Mouse (Mus musculus) fibroblast of lung, adult 2 months (primary cell): ENCODE results near the gene Rnf214.
A peak's percentile ranks its signal among the peaks of the same experiment; 100 is the strongest.

ENCODE experiments used
- DNase-seq: peaks from one replicate; pipeline ENCODE4 v3.0.0-alpha.2; 2011; ENCODE audit warnings: low read depth

Gene Rnf214

DNA sequence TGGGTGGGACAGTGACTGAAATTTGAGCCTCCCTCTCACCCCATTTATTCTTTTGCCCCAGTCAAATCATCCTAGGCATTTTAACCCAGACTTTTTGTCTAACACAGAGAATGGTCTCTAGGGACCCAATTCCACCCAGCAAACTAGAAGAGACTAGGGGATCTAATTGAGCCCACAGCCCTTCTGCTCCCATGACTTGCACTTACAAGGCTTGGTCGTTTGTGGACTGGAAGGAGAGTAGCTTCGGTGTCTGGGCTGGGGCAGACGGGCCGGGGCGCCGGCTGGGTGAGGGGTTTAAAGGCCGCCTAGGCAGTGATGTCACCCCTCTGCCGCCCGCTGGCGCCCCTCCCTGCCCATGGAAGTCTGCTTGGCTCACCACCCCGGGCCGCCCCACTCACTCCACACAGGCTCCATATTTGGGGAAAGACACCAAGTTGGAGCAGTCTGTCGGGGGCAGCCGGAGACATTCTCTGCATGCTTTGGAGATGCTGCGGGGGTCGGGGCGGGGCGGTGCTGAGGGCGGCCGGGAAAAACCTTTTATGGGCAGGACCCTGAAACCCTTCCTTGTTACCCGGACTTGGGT, 29.0 kb upstream of the Rnf214 start, which contains the start of gene Tagln:
Gene Tagln, minus strand, starts transcription at position 431 of the 583 bp plus-strand sequence.
- no peak for DNase-seq

DNA sequence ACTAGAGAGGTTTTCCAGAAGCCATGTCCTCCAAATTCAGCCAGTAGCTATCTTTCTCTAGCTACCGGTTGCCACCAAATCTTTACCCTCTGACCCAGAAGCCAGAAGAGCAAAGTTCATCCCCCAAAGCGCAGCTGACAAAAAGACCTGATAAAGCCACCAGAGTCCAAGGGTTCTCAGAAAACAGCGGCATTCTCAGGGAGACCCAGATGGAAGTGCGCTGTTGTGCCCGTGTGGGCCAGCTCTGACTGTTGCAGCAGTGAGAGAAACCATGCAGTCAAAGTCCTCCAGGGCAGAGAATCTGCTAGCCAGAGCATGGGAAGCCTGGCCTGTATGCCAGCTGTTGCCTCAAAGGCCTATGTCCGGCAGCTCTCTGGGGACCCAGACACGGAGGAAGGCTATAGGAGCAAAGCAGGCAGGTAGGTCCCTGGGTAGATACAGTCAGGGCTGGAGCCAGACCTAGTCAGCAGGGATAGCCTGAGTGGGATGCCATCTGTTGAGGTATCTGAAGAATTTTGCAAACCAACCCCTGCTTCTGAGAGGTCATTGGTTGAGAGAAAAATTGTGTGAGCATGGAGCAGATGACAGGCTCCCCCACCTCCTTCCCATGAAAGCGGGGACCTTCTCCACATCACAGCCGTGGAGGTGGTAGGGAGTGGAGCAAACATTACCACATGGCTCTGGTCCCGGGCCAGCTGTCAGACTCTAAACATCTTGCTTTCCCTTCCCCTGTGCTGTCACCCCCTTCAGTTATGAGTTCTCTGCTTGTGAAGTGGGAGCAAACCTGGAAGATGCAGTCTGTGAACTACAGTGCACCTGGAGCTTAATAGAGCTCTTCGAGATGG, 26.1 kb upstream of the Rnf214 start:
- no peak for DNase-seq

DNA sequence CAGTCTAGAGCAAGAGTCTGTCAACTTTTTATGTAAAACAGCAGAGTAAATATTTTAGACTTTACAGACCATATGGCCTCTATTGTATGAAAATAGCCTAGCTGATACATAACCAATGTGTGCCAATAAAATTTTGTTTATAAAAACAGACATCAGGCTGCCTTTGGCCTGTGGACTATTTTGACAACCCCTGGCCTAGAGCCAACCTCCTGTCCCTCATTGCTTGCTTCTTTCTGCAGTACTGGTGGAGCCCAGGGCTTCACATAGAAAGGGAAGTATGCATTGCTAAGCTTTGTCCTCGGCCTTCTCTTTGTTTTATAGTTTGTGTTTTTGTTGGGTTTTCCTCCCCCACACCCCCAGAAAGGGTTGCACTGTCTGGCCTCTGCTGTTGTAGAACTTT, 25.2 kb upstream of the Rnf214 start:
- no peak for DNase-seq

DNA sequence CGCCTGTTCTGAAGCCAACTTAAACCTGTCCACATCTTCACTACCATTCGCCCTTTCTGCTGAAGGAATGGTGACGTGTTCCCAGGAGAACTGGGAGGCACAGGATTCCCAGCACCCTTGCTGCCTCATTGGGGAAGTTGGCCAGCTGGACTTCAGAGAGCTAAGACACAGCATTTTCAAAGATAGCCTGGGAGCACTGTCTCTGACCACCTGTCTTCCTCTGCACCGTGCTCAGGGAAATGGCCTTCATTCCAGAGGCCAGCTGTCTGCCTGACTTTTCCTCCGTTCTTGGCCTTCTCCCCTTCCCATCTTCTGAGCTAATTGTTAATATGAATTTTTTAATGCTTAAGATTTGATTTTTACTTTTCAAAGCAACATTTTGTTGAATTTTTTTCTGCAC, 22.6 kb upstream of the Rnf214 start:
- DNase-seq, result no peak

DNA sequence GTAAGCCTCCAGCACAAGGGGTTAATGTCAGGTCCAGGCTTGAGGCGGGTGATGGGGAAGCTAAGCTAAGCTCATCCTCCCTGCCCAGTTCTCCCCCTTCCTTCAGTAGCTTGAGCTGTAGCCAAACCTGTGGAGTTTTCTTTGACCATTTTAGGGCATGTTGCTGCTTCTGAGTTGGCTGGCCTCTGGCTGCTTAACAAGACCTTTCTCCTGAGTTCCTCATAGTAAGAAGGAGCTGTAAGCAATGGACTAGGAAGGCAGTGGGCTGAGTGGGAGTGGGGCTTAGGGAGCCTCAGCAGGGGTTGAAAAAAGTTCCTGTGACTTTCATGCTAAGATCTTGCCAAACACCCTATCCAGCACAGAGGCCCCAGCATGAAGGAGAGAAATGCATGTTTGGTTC, 13.2 kb upstream of the Rnf214 start:
- no peak for DNase-seq

DNA sequence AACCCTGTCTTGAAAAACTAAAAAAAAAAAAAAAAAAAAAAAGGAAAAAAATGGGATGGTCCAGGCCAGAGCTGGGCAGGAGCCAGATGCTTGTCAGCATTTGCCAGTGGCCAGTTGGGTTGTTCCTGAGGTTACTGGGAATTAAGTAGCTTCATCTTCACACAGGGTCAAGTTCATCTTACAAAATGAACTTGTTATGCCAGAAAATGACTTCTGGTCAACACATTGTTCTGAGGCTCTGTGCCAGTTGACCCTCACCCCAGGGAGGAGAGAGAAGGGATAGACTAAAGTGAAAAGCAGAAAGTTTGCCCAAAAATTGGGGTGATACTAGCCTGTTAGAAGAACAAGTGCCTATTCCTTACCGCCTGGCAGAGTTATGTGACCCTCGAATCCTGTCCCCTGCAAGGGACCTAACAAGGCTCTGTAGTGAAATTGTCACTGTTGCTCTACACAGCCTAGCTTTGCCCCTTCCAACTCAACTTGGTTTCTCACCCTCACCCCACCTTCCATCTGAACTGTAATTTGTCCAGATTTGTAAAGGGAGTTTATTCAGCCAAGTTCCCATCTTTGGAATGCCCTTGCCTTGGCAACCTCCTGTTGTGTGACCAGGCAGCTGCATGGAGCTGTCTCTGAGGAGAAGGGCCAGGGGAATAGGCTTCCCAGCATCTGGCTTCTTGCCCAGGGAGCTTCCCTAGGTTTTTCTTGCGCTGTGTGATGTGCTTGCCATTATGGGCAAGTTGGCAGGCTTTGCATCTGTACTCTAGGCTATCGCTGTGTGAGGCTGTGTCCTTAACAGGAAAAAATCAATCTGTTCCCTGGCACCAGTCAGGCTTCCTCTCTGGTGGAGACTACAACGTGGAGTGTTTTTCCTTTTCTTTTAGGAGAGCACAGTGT, 10.6 kb upstream of the Rnf214 start:
- no peak for DNase-seq

DNA sequence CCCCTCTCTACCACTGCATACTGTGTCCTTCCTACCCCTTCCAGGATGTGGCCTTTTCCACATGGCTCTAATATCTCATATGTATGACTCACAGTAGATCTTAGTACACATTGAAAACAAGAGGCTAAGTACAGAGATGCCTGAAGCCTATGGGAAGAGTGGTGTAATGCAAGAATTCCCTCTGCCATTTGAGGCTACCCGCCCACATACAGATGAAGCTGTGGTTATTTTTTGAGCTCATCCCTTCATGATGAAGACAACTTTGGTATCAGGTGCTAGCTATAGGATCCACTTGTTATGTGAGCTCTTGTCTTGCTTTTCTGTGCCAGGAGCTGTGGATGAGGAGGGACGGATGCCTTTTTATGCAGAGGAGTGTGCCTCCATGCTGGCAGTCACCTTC, 8.9 kb upstream of the Rnf214 start:
- DNase-seq, result no peak

DNA sequence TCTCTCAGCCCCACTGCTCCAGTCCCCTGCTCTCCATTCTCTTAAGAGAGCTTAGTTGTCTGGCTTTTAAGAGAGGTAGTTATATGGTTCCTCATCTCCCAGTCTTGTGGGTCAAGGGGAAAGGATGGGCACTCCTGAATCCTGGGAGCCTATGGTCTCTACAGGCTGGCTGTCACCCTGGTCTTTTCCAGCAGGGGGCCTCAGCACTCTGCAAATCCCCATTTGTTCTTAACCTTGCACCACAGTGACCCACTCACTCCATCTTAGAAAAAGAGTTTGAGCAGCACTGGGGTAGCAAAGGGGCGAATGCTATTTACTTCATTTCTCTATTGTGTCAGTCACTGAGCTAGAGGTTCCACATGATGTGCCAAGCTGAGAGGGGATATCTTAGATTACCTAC, 5.0 kb upstream of the Rnf214 start:
- DNase-seq, result no peak

DNA sequence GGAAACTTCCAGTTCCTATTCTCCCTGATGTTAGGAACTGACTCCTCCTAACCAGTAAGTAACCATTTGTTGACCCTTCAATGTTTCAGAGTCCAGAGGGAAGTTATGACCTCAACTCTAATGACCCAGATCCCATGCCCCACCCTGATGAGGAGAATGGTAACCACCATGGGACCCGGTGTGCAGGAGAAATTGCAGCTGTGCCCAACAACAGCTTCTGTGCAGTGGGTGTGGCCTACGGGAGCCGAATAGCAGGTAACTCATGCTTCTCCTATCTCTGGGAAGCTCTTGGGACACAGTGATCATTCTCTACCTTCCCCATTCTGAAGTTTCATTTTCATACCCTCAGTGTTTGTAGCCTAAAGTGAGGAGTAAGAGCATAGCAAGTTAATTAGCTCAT, 4.3 kb upstream of the Rnf214 start:
- DNase-seq, result no peak

DNA sequence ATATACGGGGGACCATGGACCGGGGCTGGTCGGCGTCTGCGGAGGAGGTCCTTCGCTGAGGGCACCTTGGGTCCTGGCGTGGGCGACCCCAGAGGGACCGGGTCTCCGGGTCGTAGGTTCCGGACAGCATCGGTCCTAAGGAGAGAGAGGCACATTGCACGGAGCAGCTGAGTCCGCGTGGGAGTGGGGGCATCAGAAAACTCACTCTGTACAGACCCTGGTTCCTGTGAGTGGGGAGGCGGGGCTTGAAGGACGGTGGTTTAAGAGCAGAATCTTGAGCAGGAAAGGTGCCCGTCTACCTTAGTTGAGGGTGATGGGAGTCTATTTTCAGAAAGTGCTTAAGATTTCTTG, 342 bp upstream of the Rnf214 start:
- no peak for DNase-seq

DNA sequence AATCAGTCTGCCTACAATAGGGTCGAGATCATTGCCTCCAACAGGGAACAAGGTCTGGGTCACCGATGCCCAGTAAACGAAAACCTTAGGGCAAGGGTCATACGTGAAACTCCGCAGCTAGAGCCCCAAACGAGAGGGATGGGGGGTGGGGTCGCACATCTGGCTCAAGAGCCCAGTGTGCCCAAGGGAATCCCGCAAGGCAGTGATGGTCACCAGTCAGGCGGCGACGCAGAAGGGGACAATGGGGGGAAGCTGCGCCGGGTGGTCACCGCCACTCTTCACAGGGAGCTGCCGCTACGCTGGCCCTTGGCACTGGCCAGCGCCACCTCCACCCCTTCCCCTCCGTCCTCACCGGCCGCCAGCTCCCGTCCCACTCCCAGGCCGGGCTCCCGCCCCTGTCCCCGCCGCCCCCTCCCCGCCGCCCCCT, 887 bp downstream of the Rnf214 start:
- no peak for DNase-seq

DNA sequence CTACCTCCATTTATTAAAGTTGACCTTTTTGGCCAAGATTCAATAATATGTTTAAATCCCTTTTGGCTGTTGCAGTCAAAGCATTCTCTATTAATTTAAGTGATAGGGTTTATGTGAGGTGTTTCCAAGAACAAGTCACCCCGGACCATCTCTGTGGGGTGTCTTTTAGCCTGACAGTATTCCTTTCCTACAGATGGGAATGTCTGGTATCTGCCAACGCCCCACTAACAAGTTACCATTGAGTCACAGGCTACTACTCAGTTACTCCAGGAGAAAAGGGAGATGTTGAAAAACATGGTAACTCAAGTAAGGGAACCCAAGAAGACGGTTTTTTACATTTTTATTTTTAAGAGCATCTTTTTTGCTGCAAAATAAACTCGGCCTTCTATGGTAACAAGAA, 1.5 kb downstream of the Rnf214 start:
- no peak for DNase-seq

DNA sequence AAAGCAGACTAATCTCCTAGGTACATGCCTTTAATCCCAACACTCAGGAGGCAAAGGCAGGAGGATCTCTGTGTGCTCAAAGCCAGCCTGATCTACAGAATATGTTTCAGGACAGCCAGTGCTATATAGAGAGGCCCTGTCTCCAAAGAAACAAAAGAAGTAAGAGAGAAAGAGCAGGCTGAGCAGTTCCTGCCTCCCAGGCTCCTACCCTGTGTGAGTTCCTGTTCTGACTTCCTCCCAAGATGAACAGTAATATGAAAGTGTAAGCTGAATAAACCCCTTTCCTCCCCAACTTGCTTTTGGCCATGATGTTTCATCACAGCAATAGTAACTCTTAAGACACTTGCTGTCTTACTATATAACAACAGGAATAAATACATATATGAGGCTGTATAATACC, 13.0 kb downstream of the Rnf214 start:
- DNase-seq, result no peak

DNA sequence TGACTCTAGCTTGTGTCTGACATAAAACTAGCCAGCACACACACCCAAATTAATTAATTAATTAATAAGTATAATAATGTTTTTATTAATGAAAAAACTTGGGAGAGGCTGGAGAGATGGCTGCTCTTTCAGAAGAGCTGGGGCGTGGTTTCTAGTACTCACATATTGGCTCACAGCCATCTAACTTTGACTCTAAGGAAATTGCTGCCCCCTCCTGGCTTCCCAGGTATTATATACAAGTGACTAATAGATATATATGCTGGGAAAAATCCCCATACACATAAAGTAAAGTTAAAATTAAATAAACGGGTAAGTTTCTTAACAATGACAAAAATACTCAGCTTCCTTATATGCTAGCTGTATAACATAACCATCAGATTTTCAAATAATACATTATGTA, 28.8 kb downstream of the Rnf214 start:
- peak; percentile 38 for DNase-seq

DNA sequence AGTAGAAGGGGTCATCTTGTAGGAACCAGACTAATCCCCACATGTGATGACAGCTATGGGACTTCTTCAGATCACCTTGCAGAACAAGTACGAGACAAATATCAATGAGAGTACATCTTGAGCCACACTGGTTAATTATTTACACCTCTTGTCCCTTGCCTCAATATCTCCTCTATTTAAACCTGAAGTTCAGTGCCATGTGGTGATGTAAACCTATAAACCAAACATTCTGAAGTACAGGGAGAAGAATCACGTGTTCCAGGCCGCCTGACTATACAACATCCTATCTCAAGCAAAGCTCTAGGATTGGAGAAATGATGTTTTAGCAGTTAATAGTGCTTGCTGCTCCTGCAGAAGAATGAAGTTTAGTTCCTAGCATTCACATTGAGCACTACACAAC, 36.4 kb downstream of the Rnf214 start:
- no peak for DNase-seq

DNA sequence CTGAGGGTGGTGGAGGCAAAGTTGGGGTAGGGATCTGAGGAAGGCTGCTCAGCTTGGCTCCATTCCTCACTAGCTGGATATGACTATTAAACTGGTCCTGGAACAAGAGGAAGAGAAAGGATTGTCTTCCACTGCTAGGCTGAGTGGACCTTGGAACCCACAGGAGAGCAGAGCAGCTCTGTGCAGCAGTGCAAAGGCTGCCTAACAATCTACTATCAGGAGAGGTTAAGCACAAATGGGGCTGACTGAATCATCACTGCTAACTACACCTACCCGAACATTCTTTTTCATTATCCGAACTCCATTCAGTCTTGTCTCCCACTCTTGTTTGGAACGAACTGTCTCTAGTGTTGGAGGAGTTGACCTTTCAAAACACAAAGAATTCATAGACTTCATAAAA, 37.5 kb downstream of the Rnf214 start:
- no peak for DNase-seq

DNA sequence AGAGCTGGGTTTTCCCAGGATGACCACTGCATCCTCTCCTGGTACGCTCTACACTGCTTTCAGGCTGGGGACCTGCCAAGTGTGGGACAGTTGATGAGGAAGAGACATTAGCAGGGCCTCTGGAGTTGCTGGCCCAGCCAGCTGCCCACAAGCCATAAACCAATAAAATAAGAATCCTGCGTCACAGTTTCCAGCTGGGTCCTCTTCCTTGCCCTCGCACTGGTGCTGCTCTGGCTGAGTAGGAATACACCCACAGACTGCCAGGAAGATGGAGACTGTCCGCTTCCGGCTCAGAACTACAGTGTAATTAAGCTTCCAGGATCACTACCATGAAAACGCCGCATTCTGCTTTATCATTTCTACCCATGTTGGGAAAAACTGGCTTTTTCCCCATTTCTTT, 44.9 kb downstream of the Rnf214 start:
- DNase-seq, result no peak

DNA sequence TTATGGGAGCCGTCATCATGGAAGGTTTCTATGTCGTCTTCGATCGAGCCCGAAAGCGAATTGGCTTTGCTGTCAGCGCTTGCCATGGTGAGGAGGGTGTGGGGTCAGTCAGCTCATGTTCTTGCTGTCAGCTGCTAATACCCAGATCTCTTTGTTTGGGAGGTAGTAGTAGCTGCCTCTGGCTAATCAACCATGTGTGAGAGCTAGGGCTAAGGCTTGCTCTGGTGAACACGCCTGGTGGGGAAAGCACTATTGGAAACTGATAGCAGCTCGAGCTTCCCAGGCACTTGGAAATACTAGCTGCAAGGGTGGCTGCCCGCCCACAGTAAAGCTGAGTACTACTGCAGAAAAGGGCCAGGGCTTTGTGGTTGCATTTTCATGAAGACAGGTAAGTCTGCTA, 47.3 kb downstream of the Rnf214 start:
- no peak for DNase-seq

DNA sequence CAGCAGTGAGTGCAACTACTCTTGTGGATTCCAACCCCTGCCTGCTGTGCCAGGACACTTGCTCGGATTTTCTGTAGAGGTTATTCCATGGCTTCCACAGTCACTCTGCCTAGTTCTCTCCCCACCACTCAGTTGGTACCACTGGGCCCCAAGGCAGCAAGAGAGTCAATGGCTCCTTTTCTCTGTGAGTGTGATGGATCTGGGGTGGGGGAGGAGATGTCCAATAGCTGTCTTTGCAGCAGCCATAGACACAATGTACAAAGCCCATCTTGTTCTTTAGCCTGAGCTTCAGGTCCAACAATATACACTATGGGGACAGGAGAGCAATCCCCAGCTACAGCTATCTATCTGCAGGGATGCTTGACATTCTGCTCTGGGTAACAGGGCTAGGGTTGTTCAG, 52.6 kb downstream of the Rnf214 start:
- no peak for DNase-seq

DNA sequence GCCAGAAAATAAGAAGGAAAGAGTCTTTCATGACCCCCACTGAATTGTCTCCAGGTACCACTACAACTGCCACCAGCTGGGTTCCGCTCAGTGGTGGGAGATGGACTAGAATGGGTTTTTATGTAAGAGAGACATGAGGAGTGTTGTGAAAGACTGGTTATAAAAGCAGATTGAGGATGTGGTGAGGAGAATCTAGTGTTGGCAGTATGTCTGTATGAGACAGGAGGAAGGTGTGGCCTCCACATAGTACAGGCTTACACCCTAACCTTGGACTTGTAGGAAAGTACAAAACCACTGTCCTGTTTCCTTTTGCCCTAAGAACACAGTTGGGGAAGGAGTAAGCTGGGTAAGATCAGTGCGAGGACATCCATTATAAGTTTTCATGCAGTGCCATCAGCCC, 53.0 kb downstream of the Rnf214 start:
- no peak for DNase-seq

DNA sequence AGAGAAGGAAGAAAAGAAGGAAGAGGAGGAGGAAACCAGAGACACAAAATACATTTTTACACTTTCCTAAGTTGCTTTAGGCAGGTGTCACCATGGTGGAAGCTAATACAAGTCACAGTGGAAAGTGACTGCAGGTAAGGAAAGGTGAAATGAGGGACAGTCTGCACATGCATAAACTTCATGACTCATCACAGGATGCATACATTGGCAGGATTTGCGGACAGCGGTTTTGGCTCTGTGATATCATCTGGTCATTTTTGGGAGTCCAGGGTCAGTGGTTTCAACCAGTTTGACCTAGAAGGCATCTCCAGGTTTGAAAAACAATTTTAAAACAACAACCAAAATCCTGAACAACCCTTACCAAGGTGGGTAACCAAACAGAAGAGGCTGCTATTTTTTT, 54.9 kb downstream of the Rnf214 start:
- no peak for DNase-seq

DNA sequence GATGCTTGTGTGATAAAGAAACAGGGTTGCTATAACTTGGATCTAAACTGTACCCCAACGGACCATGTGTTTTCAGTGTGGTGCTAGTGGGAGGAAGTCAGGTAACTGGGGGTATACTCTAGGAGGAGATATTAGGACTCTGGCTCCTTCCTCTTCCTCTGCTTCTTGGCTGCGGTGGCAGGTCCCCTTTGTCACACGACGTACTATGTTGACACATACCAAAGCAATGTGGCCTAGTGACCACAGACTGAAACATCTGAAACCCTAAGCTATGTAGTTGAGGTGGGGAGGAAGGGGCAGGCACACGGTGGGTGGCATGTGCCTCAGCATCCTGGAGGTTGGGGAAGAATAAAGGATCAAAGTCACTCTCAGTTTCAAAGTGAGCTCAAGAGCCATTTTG, 55.4 kb downstream of the Rnf214 start:
- no peak for DNase-seq

DNA sequence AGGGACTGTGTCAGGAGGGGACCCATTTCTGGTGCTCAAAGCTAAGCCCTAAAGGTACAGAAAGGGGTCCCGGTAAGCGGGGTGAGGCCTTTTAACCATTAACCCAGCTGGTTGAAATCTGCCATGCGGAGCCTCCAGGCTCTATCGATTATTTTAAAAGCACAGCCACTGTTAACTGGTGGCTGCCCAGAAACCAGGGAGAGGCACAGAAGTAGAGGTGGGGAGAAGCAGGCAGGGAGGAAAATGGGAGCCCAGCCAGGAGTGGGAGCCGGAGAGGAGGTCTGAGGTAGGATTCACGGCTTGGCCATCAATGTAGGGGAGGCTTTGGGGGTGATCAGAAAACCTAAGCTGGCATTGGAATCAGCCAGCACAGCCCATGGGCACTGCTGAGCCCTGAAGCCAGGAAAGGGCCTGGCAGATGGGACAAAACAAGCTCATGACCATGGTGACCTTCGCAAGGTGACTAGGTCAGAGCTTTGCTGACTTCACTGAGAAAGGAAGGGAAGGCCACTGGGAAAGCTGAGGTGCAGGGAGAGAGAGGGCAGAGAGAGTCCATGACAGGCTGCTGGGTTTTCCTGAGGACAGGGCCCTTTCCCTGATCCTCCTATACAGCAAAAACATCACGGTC, 56.1 kb downstream of the Rnf214 start:
- no peak for DNase-seq
